Mouse (Mus musculus) hindbrain, embryonic 11.5 days (tissue): ENCODE results near the gene Kcnj1. TPM values are rescaled to one million over a fixed set of nuclear protein-coding genes. Genes with fewer than 3 reads are reported as not detected.

ENCODE experiments used
- ATAC-seq: fragments of 200-750 bp; cut with Nextera tagmentation; 2 replicates; pipeline ENCODE4 v1.8.0; 2017; ENCODE audit warnings: mild to moderate bottlenecking, moderate TSS enrichment, moderate library complexity; ENCODE audit not compliant: low FRiP score
- DNase-seq: peaks from one replicate; pipeline ENCODE4 v3.0.0-alpha.2; 2015; ENCODE audit warnings: low spot score
- H3K27ac ChIP-seq: fragments of 300-500 bp; sonication (generic); 2 replicates; pipeline ENCODE4 v1.5.1; 2014; ENCODE audit warnings: mild to moderate bottlenecking, low read depth, low read length
- H3K27me3 ChIP-seq: fragments of 300-500 bp; sonication (generic); 2 replicates; pipeline ENCODE4 v1.6.1; 2014; ENCODE audit warnings: mild to moderate bottlenecking, low read length, moderate library complexity, mixed read lengths; ENCODE audit not compliant: control insufficient read depth, insufficient read depth
- H3K36me3 ChIP-seq: fragments of 300-500 bp; sonication (generic); 2 replicates; pipeline ENCODE4 v1.6.1; 2014; ENCODE audit warnings: mild to moderate bottlenecking, low read length, moderate library complexity, mixed read lengths; ENCODE audit not compliant: control insufficient read depth, insufficient read depth
- H3K4me1 ChIP-seq: fragments of 300-500 bp; sonication (generic); replicated peaks from 2 replicates; pipeline ENCODE4 v1.6.1; 2014; ENCODE audit warnings: low read length, mixed read lengths; ENCODE audit not compliant: control insufficient read depth, insufficient read depth
- H3K4me2 ChIP-seq: fragments of 300-500 bp; sonication (generic); replicated peaks from 2 replicates; pipeline ENCODE4 v1.6.1; 2014; ENCODE audit warnings: mild to moderate bottlenecking, low read depth, low read length
- H3K4me3 ChIP-seq: fragments of 300-500 bp; sonication (generic); 2 replicates; pipeline ENCODE4 v1.5.1; 2014; ENCODE audit warnings: low read depth, low read length
- H3K9ac ChIP-seq: fragments of 300-500 bp; sonication (generic); 2 replicates; pipeline ENCODE4 v1.6.1; 2014; ENCODE audit warnings: low read depth, low read length
- H3K9me3 ChIP-seq: fragments of 300-500 bp; sonication (generic); 2 replicates; pipeline ENCODE4 v1.6.1; 2016; ENCODE audit warnings: low read length; ENCODE audit not compliant: control insufficient read depth
- WGBS: fragments of 180-500 bp; shearing (Covaris S2); extraction: QIAGEN DNeasy Blood & Tissue Kit; methylation state at CpG from one replicate; pipeline ENCODE4 v1.1.7; 2014; 5-methylcytosine and 5-hydroxymethylcytosine counted together
- polyA plus RNA-seq: library from polyadenylated mRNA; unstranded; fragments of >200 nt; fragmentation: Nextera tagmentation; extraction: Ambion mirVana; gene quantifications from 2 replicates; pipeline ENCODE4 v1.2.1, GENCODE M21; 2014

The Kcnj1 gene
- polyA plus RNA-seq, 1 experiment from 2014 or later: not detected

GRCm38 (mm10) chr9:32384906-32385305 lies 12.6 kb downstream of the Kcnj1 start:
- no peak for ATAC-seq

GRCm38 (mm10) chr9:32388120-32388519 lies 15.8 kb downstream of the Kcnj1 start:
- Histone ChIP-seq H3K27me3 (no peaks in the 10 kb centered on the region), H3K4me1 (no peaks in the 10 kb centered on the region), H3K27ac (no peak overlapping the region), H3K4me3 (no peak overlapping the region), H3K9ac (no peak overlapping the region), H3K36me3 (no peaks in the 10 kb centered on the region), H3K4me2 (no peak overlapping the region), H3K9me3 (no peaks in the 10 kb centered on the region)
- ATAC-seq (no peak), DNase-seq (no peak)
- 100% methylated on average over 1 of the region's 1 CpGs for WGBS

More at GRCm38 (mm10) chr9:32384906-32385305, 12.6 kb downstream of the Kcnj1 start:
- H3K4me1 ChIP-seq: no peaks in the 10 kb centered on the region
- 75% methylated on average over 4 of the region's 4 CpGs for WGBS
- H3K27me3 ChIP-seq: no peaks in the 10 kb centered on the region
- H3K27ac ChIP-seq: no peak overlapping the region
- no peak overlapping the region for H3K4me2 ChIP-seq
- no peak overlapping the region for H3K4me3 ChIP-seq
- H3K9me3 ChIP-seq: no peaks in the 10 kb centered on the region
- DNase-seq: no peak
- H3K36me3 ChIP-seq: no peaks in the 10 kb centered on the region
- no peak overlapping the region for H3K9ac ChIP-seq

GRCm38 (mm10) chr9:32391092-32391491 lies 18.8 kb downstream of the Kcnj1 start:
- no peak overlapping the region for H3K4me3 ChIP-seq
- H3K4me1 ChIP-seq: no peaks in the 10 kb centered on the region
- H3K27ac ChIP-seq: no peak overlapping the region
- DNase-seq (no peak), ATAC-seq (no peak)
- H3K27me3 ChIP-seq: no peaks in the 10 kb centered on the region
- H3K9ac ChIP-seq: no peak overlapping the region
- H3K9me3 ChIP-seq: no peaks in the 10 kb centered on the region
- no peaks in the 10 kb centered on the region for H3K36me3 ChIP-seq
- no peak overlapping the region for H3K4me2 ChIP-seq
- WGBS: 75% methylated on average over 5 of the region's 5 CpGs

GRCm38 (mm10) chr9:32391701-32392100 lies 19.4 kb downstream of the Kcnj1 start:
- no peak for ATAC-seq
- Histone ChIP-seq H3K9me3 (no peaks in the 10 kb centered on the region), H3K9ac (no peak overlapping the region), H3K27me3 (no peaks in the 10 kb centered on the region), H3K36me3 (no peaks in the 10 kb centered on the region), H3K4me2 (no peak overlapping the region), H3K4me3 (no peak overlapping the region), H3K27ac (no peak overlapping the region), H3K4me1 (no peaks in the 10 kb centered on the region)
- DNase-seq: no peak
- WGBS: 93% methylated on average over 9 of the region's 9 CpGs

GRCm38 (mm10) chr9:32392716-32393115 lies 20.4 kb downstream of the Kcnj1 start:
- Histone ChIP-seq H3K27me3 (no peaks in the 10 kb centered on the region), H3K4me3 (no peak overlapping the region), H3K27ac (no peak overlapping the region), H3K4me1 (no peaks in the 10 kb centered on the region), H3K9ac (no peak overlapping the region), H3K36me3 (no peaks in the 10 kb centered on the region), H3K9me3 (no peaks in the 10 kb centered on the region), H3K4me2 (no peak overlapping the region)
- ATAC-seq: no peak
- WGBS: 86% methylated on average over 6 of the region's 6 CpGs
- no peak for DNase-seq

GRCm38 (mm10) chr9:32394761-32395161 lies 22.5 kb downstream of the Kcnj1 start:
- H3K27ac ChIP-seq: no peak overlapping the region
- ATAC-seq (no peak), DNase-seq (no peak)
- H3K4me1 ChIP-seq: no peaks in the 10 kb centered on the region
- H3K9ac ChIP-seq: no peak overlapping the region
- no peaks in the 10 kb centered on the region for H3K9me3 ChIP-seq
- no peaks in the 10 kb centered on the region for H3K27me3 ChIP-seq
- H3K4me2 ChIP-seq: no peak overlapping the region
- no peak overlapping the region for H3K4me3 ChIP-seq
- WGBS: 96% methylated on average over 4 of the region's 4 CpGs
- H3K36me3 ChIP-seq: no peaks in the 10 kb centered on the region

- WGBS: 78% methylated on average over 2 of the region's 2 CpGs
- Histone ChIP-seq H3K27ac (no peak overlapping the region), H3K9ac (no peak overlapping the region), H3K36me3 (no peaks in the 10 kb centered on the region), H3K27me3 (no peaks in the 10 kb centered on the region), H3K4me1 (no peaks in the 10 kb centered on the region), H3K4me2 (no peak overlapping the region), H3K4me3 (no peak overlapping the region), H3K9me3 (no peaks in the 10 kb centered on the region)
- ATAC-seq (no peak), DNase-seq (no peak)
Measured at GRCm38 (mm10) chr9:32400212-32400611, 27.9 kb downstream of the Kcnj1 start.

- WGBS: 73% methylated on average over 5 of the region's 5 CpGs
- no peak overlapping the region for H3K4me2 ChIP-seq
- H3K4me1 ChIP-seq: no peaks in the 10 kb centered on the region
- ATAC-seq (no peak), DNase-seq (no peak)
- no peaks in the 10 kb centered on the region for H3K36me3 ChIP-seq
- no peak overlapping the region for H3K9ac ChIP-seq
- no peak overlapping the region for H3K4me3 ChIP-seq
- H3K27me3 ChIP-seq: no peaks in the 10 kb centered on the region
- H3K27ac ChIP-seq: no peak overlapping the region
- no peaks in the 10 kb centered on the region for H3K9me3 ChIP-seq
Measured at GRCm38 (mm10) chr9:32400662-32401161, 28.4 kb downstream of the Kcnj1 start.

GRCm38 (mm10) chr9:32405191-32405925 lies 33.1 kb downstream of the Kcnj1 start:
- ATAC-seq: peak; percentile 65
- Histone ChIP-seq H3K27me3 (peaks cover 7% of the 10 kb centered on the region; the same call in 1 of the 2 replicates), H3K4me3 (no peak overlapping the region), H3K27ac (no peak overlapping the region), H3K36me3 (no peaks in the 10 kb centered on the region), H3K4me1 (peaks cover 4% of the 10 kb centered on the region; the same call in 1 of the 2 replicates), H3K4me2 (no peak overlapping the region), H3K9me3 (no peaks in the 10 kb centered on the region), H3K9ac (no peak overlapping the region)
- 45% methylated on average over 11 of the region's 11 CpGs for WGBS
- DNase-seq: peak; percentile 81
